Mouse (Mus musculus) adrenal gland, postnatal 25 days (tissue): ENCODE measurements around the gene Nat8f1. TPM values are rescaled to one million over a fixed set of nuclear protein-coding genes. Genes with fewer than 3 reads are reported as not detected.

Experiments
- total RNA-seq: library from RNA; stranded (reverse); gene quantifications from 2 replicates; pipeline ENCODE4 v1.2.3, GENCODE M21; 2021

Nat8f1 gene
- total RNA-seq, 1 experiment from 2014 or later, result 69.6 TPM

Other genes with a start within 250 kb of the Nat8f1 start
- gene Nat8f7, start 202.5 kb downstream of the Nat8f1 start, total RNA-seq, result 2.9 and 3.4 TPM in 2 replicates
- 1.7 TPM in 1 of 2 replicates, not detected in the other for gene Nat8f3, start 149.9 kb downstream of the Nat8f1 start, total RNA-seq
- 1.8 and 3.2 TPM in 2 replicates for gene Nat8f6, start 94.7 kb downstream of the Nat8f1 start, total RNA-seq
- gene Nat8f5, start 94.7 kb downstream of the Nat8f1 start, total RNA-seq, result 2.6 and 6.1 TPM in 2 replicates
- 2.0 and 4.5 TPM in 2 replicates for gene Nat8, start 83.6 kb downstream of the Nat8f1 start, total RNA-seq
- 3.0 and 3.7 TPM in 2 replicates for gene Nat8f2, start 46.5 kb downstream of the Nat8f1 start, total RNA-seq
- 13.8 and 22.7 TPM in 2 replicates for gene Nat8f4, start 10.8 kb downstream of the Nat8f1 start, total RNA-seq
- gene Tprkb, start 3.8 kb downstream of the Nat8f1 start, total RNA-seq, result 49.3 and 66.9 TPM in 2 replicates
- gene Dusp11, start 46.0 kb upstream of the Nat8f1 start, total RNA-seq, result 142 and 170 TPM in 2 replicates
- gene Figla, start 100.5 kb upstream of the Nat8f1 start, total RNA-seq, result not detected in 2 replicates
- 1.3 and 2.0 TPM in 2 replicates for gene Add2, start 113.0 kb upstream of the Nat8f1 start, total RNA-seq